Mouse (Mus musculus): ENCODE measurements at regions not wholly inside any gene's neighbourhood (a gene's known extent, or its start where the extent isn't known, plus 50 kb on each side); places are given as distances from the start of the nearest gene placed in this dataset.

DNA sequence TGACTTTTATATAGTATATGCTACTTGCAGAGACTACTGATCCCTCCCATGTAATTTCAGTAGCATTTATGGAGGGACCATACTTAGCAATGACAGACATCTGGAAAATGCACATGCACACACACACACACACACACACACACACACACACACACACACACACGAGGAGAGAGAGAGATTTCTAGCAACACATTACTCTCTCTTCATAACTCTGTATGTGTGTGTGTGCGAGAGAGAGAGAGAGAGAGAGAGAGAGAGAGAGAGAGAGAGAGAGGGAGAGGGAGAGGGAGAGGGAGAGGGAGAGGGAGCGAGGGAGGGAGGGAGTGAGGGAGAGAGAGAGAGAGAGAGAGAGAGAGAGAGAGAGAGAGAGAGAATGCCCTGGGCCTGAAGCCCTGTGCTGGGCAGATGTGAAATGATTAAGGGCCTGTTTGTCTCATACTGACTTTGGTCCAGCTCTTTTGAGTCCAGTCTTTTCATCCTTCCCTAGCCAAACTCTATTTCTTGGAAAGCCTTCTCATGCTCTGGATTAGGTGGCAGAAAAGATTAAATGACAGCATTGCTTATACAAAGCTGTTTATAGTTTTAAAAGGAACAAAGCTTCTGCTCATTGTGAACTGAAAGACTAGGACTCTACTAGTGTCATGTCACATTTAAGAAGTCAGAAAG, 106.4 kb upstream of the 4933402D24Rik start:
- TF ChIP-seq POLR2A (IDR thresholded peaks at IDR 0.05; ENCODE audit: extremely low read depth, insufficient read depth, low read length) (no peak), CTCF (IDR thresholded peaks at IDR 0.05; ENCODE audit: low read depth, low read length) (no peak)
